Mouse (Mus musculus) embryo, embryonic 11 days (tissue): Measurements from ENCODE around the gene Gm29797.
A peak's percentile ranks its signal among the peaks of the same experiment; 100 is the strongest.

Experiments
- DNase-seq: peaks from one replicate; pipeline ENCODE4 v3.0.0-alpha.2; 2015

The Gm29797 gene

GRCm38 (mm10) chr2:181706668-181707067 lies 49.8 kb downstream of the Gm29797 start:
- DNase-seq, result peak; percentile 18
